Mouse (Mus musculus): ENCODE results near the gene Atad2b.

Gene Atad2b

GRCm38 (mm10) chr12:5084714-5085113, 167.6 kb downstream of the Atad2b start:
- no peak for DNase-seq (ENCODE audit: low spot score)

- DNase-seq (ENCODE audit: low spot score), result no peak
These were observed 170.8 kb downstream of the Atad2b start for GRCm38 (mm10) chr12:5087787-5088519.

GRCm38 (mm10) chr12:5088639-5089038, 171.5 kb downstream of the Atad2b start:
- no peak for DNase-seq (ENCODE audit: low spot score)
